In genomic region chr12:28607546-28608305, GRCm38 (mm10) we compare ENCODE assay signal across 11 mouse cellular contexts. TPM values are rescaled to one million over a fixed set of nuclear protein-coding genes. Genes with fewer than 3 reads are reported as not detected.
DNase-seq lines count a peak whose midpoint lies in the region; ATAC-seq and TF ChIP-seq lines count a peak whose summit lies in the region.
"Had no signal": no experiment of that assay in that cellular context is flagged by ENCODE, and none has a peak within 500 bp of the region (broad histone marks: within the 10 kb centered on the region; RNA-seq: fewer than 3 reads in every experiment).

No protein-coding gene starts in this region.

- ATAC-seq in megakaryocyte-erythroid progenitor cell, adult 5-6 weeks (replicated peaks; ENCODE audit: low FRiP score, low TSS enrichment, poor library complexity, severe bottlenecking): no peak

- peak; percentile 25 to 34 for DNase-seq in left cerebral cortex, adult 18-20 months (ENCODE audit: low spot score in 2 of 2)
- no peak for DNase-seq in left cerebral cortex, adult 11 months (ENCODE audit: low spot score)
- peak; percentile 31 to 46 for DNase-seq in cerebellum, postnatal 36 days
- peak; percentile 61 to 81 for DNase-seq in layer of hippocampus, adult 18-20 months (ENCODE audit: low spot score in 2 of 2)
- no peak for DNase-seq in adrenal gland, adult 2 months
- DNase-seq in gastrocnemius, adult 8-10 months (ENCODE audit: low spot score in 2 of 2): no peak

- TF ChIP-seq POLR2A in olfactory bulb, adult 2 months (IDR thresholded peaks at IDR 0.05; ENCODE audit: insufficient read depth, low read depth, low read length): no peak

- TF ChIP-seq CTCF in olfactory bulb, adult 2 months (IDR thresholded peaks at IDR 0.05; ENCODE audit: insufficient read depth, low read depth, low read length): no peak

- H3K4me3 ChIP-seq in olfactory bulb, adult 2 months (ENCODE audit: insufficient read depth, low read depth, low read length): peak overlapping the region; percentile 35

- peak overlapping the region; percentile 81 for H3K27ac ChIP-seq in olfactory bulb, adult 2 months (ENCODE audit: insufficient read depth, low read depth, low read length)

- WGBS in olfactory bulb, adult 2 months: 20% methylated on average over 17 of the region's 17 CpGs

- H3K4me1 ChIP-seq in olfactory bulb, adult 2 months (ENCODE audit: control insufficient read depth, insufficient read depth, low read length): peaks cover 12% of the 10 kb centered on the region

RNA-seq across cellular contexts. Expression of gene Colec11, which starts 15.5 kb away (rescaled TPM):
- under 1 TPM; 0.30 to 0.58 TPM for total RNA-seq in left cerebral cortex, adult 18-20 months (2021)
- total RNA-seq in layer of hippocampus, adult 18-20 months (2021): under 1 TPM; 0.46 to 0.94 TPM
- not detected in 2 replicates for polyA plus RNA-seq in olfactory bulb, adult 2 months (2012; ENCODE audit: insufficient read depth, insufficient read length, low replicate concordance, missing spikeins)
- total RNA-seq in megakaryocyte-erythroid progenitor cell, adult 5-6 weeks (2014; fragmentation: Nextera tagmentation): not detected in 2 replicates
- 0.99 TPM in 1 of 2 replicates, not detected in the other for total RNA-seq in megakaryocyte-erythroid progenitor cell, adult 5-6 weeks (2017)
- 1 to 10 TPM; 4.1 to 4.5 TPM for total RNA-seq in adrenal gland, adult 2 months (2021)
- 1.9 and 2.2 TPM in 2 replicates for polyA plus RNA-seq in adrenal gland, adult 2 months (2012; rRNA removed)
- total RNA-seq in gastrocnemius, adult 8-10 months (2022): under 1 TPM in 3 of 4 experiments, not detected in 1; 0.29 to 0.46 (median 0.34) TPM
- polyA plus RNA-seq: G1E had no signal

RNA-seq across cellular contexts. Expression of gene Allc, which starts 25.4 kb away (rescaled TPM):
- under 1 TPM; 0.72 to 0.82 TPM for total RNA-seq in left cerebral cortex, adult 18-20 months (2021)
- under 1 TPM; 0.52 to 0.56 TPM for total RNA-seq in layer of hippocampus, adult 18-20 months (2021)
- not detected in 2 replicates for polyA plus RNA-seq in olfactory bulb, adult 2 months (2012; ENCODE audit: insufficient read depth, insufficient read length, low replicate concordance, missing spikeins)
- total RNA-seq in megakaryocyte-erythroid progenitor cell, adult 5-6 weeks (2014; fragmentation: Nextera tagmentation): not detected in 2 replicates
- total RNA-seq in megakaryocyte-erythroid progenitor cell, adult 5-6 weeks (2017): not detected in 2 replicates
- not detected for total RNA-seq in adrenal gland, adult 2 months (2021)
- polyA plus RNA-seq in adrenal gland, adult 2 months (2012; rRNA removed): not detected in 2 replicates
- total RNA-seq in gastrocnemius, adult 8-10 months (2022): not detected
- total RNA-seq: liver, adult 2 months had no signal
- polyA plus RNA-seq: G1E; liver, adult 2 months; small intestine, adult 2 months had no signal

RNA-seq across cellular contexts. Expression of gene Rps7, which starts 28.0 kb away (rescaled TPM):
- 100 to 1,000 TPM; 302 to 311 TPM for total RNA-seq in left cerebral cortex, adult 18-20 months (2021)
- total RNA-seq in layer of hippocampus, adult 18-20 months (2021): 100 to 1,000 TPM; 303 to 306 TPM
- not detected in 2 replicates for polyA plus RNA-seq in olfactory bulb, adult 2 months (2012; ENCODE audit: insufficient read depth, insufficient read length, low replicate concordance, missing spikeins)
- total RNA-seq in megakaryocyte-erythroid progenitor cell, adult 5-6 weeks (2014; fragmentation: Nextera tagmentation): 3,723 and 3,737 TPM in 2 replicates
- 4,053 and 5,358 TPM in 2 replicates for total RNA-seq in megakaryocyte-erythroid progenitor cell, adult 5-6 weeks (2017)
- 100 to 1,000 TPM; 166 to 524 TPM for total RNA-seq in adrenal gland, adult 2 months (2021)
- 79.2 and 83.3 TPM in 2 replicates for polyA plus RNA-seq in adrenal gland, adult 2 months (2012; rRNA removed)
- total RNA-seq in gastrocnemius, adult 8-10 months (2022): 100 to 1,000 TPM; 161 to 241 (median 222) TPM

RNA-seq across cellular contexts. Expression of gene Rnaseh1, which starts 41.7 kb away (rescaled TPM):
- total RNA-seq in left cerebral cortex, adult 18-20 months (2021): 10 to 100 TPM; 13.1 to 16.2 TPM
- 10 to 100 TPM; 13.7 to 14.0 TPM for total RNA-seq in layer of hippocampus, adult 18-20 months (2021)
- not detected in 2 replicates for polyA plus RNA-seq in olfactory bulb, adult 2 months (2012; ENCODE audit: insufficient read depth, insufficient read length, low replicate concordance, missing spikeins)
- 18.9 and 31.1 TPM in 2 replicates for total RNA-seq in megakaryocyte-erythroid progenitor cell, adult 5-6 weeks (2014; fragmentation: Nextera tagmentation)
- total RNA-seq in megakaryocyte-erythroid progenitor cell, adult 5-6 weeks (2017): 11.0 and 27.5 TPM in 2 replicates
- 10 to 100 TPM in 1 of 2 experiments, 1 to 10 TPM in 1; 9.5 to 14.7 TPM for total RNA-seq in adrenal gland, adult 2 months (2021)
- polyA plus RNA-seq in adrenal gland, adult 2 months (2012; rRNA removed): 4.0 and 5.1 TPM in 2 replicates
- total RNA-seq in gastrocnemius, adult 8-10 months (2022): 1 to 10 TPM; 5.1 to 8.7 (median 7.2) TPM

RNA-seq across cellular contexts. Expression of gene Dcdc2c, which starts 55.5 kb away (rescaled TPM):
- 1 to 10 TPM in 1 of 2 experiments, under 1 TPM in 1; 0.82 to 1.0 TPM for total RNA-seq in left cerebral cortex, adult 18-20 months (2021)
- under 1 TPM; 0.43 to 0.45 TPM for total RNA-seq in layer of hippocampus, adult 18-20 months (2021)
- polyA plus RNA-seq in olfactory bulb, adult 2 months (2012; ENCODE audit: insufficient read depth, insufficient read length, low replicate concordance, missing spikeins): not detected in 2 replicates
- not detected in 2 replicates for total RNA-seq in megakaryocyte-erythroid progenitor cell, adult 5-6 weeks (2014; fragmentation: Nextera tagmentation)
- total RNA-seq in megakaryocyte-erythroid progenitor cell, adult 5-6 weeks (2017): not detected in 2 replicates
- under 1 TPM in 1 of 2 experiments, not detected in 1; 0.20 TPM for total RNA-seq in adrenal gland, adult 2 months (2021)
- not detected in 2 replicates for polyA plus RNA-seq in adrenal gland, adult 2 months (2012; rRNA removed)
- total RNA-seq in gastrocnemius, adult 8-10 months (2022): not detected
- total RNA-seq: liver, adult 2 months had no signal
- polyA plus RNA-seq: G1E; liver, adult 2 months; small intestine, adult 2 months had no signal

Comparison
In these comparisons a context has a peak if more than half of its experiments do, and no peak if none do; other contexts are left out.
1. DNase-seq: peak in left cerebral cortex, adult 18-20 months (2 of 2), cerebellum, postnatal 36 days (2 of 2) and layer of hippocampus, adult 18-20 months (2 of 2); none in left cerebral cortex, adult 11 months (single experiment), adrenal gland, adult 2 months (single experiment) and gastrocnemius, adult 8-10 months (0 of 2).
2. RNA of gene Rps7, which starts 28.0 kb away (total RNA-seq): 3,723 to 5,358 TPM in megakaryocyte-erythroid progenitor cell, adult 5-6 weeks; 166 to 524 TPM in adrenal gland, adult 2 months, 302 to 311 TPM in left cerebral cortex, adult 18-20 months, 303 to 306 TPM in layer of hippocampus, adult 18-20 months and 161 to 241 TPM in gastrocnemius, adult 8-10 months; every median in the first group is over 4 times any median in the second.